Mouse (Mus musculus): ENCODE data around the gene Gpc6.

Gene Gpc6

DNA sequence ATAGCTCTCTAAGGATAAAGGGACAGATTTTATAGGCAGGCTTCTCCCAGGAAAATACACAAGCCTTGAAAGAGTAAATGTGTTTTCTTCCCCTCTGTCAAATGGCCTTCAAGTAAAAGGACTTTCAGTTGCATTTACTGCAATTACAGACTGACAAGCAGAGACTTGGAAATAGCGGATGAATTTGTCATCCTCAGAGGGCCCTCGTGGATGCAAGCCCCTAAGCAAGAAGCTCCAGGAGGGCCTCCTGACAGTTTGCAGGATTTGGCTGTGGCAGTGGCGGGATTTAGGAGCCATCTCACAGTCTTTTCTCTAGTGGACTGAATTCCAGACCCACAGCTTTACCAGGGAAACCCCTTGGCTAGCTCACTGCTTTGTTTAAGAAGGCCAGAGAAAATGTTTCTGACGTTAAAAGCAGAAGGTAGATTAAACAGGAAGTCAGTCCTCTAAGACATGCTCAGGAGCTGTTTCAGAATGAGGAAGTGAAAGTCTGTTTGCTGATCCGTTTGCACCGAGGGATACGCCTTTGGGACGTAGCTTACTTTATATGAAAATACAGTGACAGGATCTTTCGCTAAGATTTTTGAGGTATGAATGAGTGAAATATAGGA is 700.1 kb downstream of the Gpc6 start:
- DNase-seq (ENCODE audit: low read depth) = no peak

GRCm38 (mm10) chr14:117634238-117634940 is 709.3 kb downstream of the Gpc6 start:
- no peak for DNase-seq (ENCODE audit: low read depth)

DNA sequence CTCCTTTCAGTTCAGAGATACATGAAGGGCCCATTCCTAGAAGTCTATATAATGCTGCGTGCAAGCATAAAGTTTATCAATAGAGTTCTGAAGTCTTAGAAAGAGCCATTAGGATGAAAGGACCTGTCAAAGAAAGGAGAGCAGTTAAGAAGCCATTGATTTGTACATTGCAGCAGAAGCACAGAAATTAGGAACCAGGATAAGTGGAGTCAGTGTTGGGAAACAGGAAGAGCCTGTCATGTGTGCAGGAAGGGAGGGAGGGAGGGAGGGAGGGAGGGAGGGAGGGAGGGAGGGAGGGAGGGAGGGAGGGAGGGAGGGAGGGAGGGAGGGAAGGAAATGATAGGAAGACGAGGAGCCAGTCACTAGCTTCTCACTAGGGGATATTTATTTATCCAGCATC is 716.7 kb downstream of the Gpc6 start:
- DNase-seq (ENCODE audit: low read depth) = no peak

DNA sequence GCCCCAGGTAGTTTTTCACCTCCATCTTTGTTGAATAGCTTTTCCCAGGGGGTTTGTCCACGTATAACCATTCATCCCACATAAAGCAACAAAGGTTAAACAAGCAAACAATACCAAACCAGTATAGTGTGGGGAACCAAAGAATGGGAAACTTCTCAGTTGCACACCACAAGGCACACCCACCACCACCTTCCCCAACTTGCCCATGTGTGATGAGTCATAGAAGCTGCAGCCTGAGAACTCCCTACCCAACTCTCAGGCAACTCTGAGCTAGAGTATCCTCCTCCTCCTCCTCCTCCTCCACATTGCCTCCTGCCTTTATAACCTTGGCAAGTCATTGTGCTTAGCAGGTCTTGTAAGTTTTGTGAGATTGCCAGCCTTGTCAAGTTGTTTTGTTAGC is 718.0 kb downstream of the Gpc6 start:
- peak; percentile 9 for DNase-seq (ENCODE audit: low read depth)

- DNase-seq (ENCODE audit: low read depth) = no peak
These were observed 723.3 kb downstream of the Gpc6 start for GRCm38 (mm10) chr14:117648199-117648960.

- no peak for DNase-seq (ENCODE audit: low read depth)
These were observed 725.0 kb downstream of the Gpc6 start for GRCm38 (mm10) chr14:117650141-117650540.

DNA sequence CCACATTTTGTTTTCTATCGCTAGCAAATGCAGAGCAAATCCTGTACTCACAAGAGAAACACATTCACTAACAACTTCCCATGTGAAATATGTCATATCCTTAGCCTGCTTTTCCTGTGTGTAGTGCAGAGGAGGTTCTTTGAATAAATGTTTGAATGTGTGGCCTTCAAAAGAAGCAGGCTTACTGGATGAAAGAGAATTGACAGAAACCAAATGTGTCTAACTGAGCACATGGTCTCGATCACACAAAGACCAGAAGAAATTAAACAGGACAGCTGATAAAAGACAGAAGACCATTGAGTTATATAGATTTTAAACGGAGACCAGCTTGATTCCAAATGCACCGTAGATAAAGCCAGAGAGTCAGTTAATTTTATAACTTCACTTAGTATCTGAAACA is 726.2 kb downstream of the Gpc6 start:
- no peak for DNase-seq (ENCODE audit: low read depth)

- DNase-seq (ENCODE audit: low read depth) = no peak
These were observed 726.8 kb downstream of the Gpc6 start for GRCm38 (mm10) chr14:117651938-117652337.

DNA sequence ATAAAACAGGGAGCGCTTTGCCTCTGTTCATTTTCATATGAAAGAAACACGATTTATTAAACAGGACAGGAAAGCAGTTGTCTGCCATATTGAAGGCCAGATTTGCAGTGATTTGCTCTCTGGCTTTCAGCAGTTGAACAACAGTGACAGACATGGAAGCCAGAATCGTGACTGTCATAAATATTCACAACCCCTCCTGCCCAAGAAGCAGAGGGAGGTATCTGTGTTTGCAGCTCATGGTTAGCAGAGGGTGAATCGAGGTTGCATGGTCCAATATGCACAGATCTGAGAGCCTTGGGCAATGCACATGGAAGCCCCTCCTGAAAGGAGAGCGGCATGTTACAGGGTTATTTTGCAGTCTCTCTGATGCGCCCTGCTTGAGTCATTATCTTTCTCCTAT is 730.3 kb downstream of the Gpc6 start:
- no peak for DNase-seq (ENCODE audit: low read depth)

- no peak for DNase-seq (ENCODE audit: low read depth)
These were observed 734.2 kb downstream of the Gpc6 start for GRCm38 (mm10) chr14:117659198-117659761.

DNA sequence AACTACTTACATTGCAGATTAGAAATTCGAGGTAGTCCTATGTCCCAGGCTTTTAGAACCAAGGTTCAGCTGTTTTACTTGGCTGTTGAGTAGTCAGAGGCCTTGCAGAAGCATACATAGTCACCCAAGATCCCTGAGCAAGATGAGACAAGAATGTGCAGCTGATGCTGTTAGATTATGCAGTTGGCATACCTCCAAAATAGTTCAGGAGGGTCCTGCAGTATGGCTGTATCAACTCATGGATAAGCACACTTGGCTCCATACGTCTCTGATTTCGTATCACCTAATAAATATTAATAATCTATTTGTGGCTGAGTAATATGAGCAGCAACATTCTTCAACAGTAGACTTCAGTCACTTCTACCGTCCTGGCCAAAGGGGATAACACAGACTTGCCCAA is 737.1 kb downstream of the Gpc6 start:
- no peak for DNase-seq (ENCODE audit: low read depth)

DNA sequence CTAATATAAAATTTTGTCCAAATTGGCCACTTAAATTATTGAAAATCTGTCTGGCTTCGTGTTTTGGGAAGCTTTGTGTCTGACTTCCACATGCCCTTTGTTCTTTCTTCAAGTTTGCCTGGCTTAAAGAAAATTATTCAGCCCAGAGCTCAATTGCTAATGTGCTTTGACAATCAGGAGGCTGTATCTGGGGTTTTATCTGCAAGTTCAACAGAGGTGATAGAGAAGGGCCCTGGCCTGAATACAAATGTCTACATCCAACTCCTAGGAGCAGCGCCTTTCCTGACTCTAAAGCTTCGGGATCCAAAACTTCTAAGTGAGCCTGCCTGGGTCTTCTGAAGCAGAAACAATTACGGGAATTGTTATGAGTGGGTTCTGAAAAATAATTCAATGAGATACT is 739.7 kb downstream of the Gpc6 start:
- DNase-seq (ENCODE audit: low read depth) = no peak

DNA sequence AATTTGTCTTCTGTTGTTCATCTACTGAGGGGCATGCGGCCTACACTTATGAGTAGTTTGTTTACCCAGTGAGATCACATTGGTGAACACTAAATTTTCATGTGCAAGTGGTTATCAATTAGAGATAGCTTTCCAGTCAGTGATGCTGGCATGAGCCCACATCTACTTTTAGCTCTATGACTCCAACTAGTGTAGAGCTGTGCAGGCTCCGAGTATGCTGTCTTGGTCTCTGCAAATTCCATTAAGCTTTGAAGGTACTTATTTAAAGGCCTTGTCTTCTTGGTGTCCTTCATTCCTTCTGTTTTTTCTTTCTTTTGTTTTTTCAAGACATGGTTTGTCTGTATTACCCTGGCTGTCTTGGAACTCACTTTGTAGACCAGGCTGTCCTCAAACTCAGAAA is 741.0 kb downstream of the Gpc6 start:
- DNase-seq (ENCODE audit: low read depth) = no peak

GRCm38 (mm10) chr14:117673541-117673940 is 748.4 kb downstream of the Gpc6 start:
- DNase-seq (ENCODE audit: low read depth) = no peak

DNA sequence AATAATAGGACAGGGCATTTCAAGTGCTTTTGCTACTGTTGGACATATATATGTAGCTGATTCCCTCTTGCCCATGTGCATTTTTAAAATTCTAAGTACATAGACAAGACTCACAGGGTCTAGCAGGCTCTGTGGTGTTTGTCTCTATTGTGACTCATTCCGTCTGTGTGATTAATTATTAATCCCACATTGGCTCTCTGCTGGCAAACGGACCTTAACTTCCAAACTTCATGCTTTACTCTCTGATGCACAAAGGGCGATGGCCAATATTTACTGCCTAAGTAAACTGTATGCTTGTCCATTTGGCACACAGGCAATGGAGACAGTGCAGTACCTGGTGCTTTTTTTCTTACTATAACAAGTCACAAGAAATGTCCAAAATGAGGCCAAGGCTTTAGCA is 749.4 kb downstream of the Gpc6 start:
- no peak for DNase-seq (ENCODE audit: low read depth)

DNA sequence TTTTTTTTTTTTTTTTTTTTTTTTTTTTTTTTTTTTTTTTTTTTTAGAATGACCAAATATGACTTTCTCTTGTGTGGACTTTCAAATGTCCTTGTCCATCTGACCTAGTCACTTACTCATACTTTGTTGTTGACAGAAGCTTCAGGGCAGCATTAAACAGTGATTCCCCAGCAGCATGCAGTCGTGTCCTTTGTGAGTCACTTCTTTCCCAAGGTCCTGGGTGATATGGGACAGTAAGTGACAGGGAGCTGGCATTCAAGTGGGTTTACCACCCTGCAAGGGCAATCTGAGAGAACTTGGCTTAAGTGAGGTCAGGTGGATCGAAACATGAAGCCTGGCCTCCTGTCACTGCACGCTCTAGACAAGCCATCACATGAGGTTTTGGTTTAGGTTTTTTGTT is 754.8 kb downstream of the Gpc6 start:
- DNase-seq (ENCODE audit: low read depth) = no peak

- DNase-seq (ENCODE audit: low read depth) = peak; percentile 20
These were observed 756.3 kb downstream of the Gpc6 start for GRCm38 (mm10) chr14:117681321-117681921.

DNA sequence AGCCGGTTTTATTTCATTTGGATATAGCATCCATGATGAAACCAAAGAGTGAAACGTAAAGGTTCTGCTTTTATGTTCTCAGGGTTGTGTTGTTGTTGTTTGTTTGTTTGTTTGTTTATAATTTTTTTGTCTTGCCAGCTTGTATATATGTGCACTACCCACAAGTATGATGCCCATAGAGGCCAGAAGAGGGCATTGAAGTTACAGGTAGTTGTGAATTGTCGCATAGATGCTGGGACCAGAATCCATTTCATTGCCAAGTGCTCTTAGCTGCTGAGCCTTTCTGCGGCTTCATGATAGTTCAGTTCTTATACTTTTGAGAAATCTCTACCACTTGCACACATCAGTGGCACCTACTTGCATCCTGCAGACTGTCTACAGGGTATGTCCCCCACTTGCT is 758.0 kb downstream of the Gpc6 start:
- DNase-seq (ENCODE audit: low read depth) = no peak

DNA sequence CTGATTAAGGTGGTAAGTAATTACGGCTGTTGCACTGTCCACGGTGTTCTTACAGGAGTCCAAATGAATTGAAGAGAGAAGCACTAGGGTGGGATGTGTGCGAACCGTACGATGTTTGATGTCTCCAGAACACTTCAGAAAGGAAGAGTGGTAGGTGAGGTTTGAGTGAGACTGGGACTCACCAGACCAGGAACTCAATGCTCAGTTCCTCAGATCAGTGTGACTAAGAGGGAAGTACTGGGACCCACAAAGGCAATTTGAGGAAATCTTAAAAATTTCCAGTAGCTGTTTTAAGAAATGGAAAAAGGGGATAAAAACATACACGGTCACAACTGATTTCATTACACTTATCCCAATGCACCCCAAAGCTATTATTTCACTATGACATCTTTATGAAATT is 764.7 kb downstream of the Gpc6 start:
- DNase-seq (ENCODE audit: low read depth) = no peak

- no peak for DNase-seq (ENCODE audit: low read depth)
These were observed 770.5 kb downstream of the Gpc6 start for GRCm38 (mm10) chr14:117695565-117695964.

GRCm38 (mm10) chr14:117700670-117701280 is 775.7 kb downstream of the Gpc6 start:
- DNase-seq (ENCODE audit: low read depth) = no peak

DNA sequence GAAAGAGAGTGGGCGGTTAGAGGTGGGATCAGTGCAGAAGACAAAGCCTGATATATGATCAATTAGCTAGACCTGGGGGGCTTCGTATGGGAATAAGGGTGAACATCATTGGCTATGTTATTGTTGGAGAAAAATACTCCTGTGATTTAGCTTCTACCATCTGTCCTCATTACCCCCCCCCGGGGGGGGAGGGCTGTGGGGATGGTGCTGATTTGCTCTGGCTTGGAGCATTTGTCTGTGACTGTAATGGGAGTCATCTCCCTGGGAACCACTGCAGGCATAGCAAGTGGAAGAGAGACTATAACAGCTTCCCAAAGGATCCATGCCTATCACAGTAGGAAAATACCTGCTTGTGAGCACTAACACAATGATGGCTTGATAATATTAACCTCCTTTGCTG is 783.7 kb downstream of the Gpc6 start:
- no peak for DNase-seq (ENCODE audit: low read depth)

Measured in fibroblast of lung, adult 2 months (primary cell).